Mouse (Mus musculus) urinary bladder, postnatal 10 days (tissue): ENCODE data around the gene Rock2.

Source experiments
- DNase-seq: peaks from one replicate; pipeline ENCODE4 v3.0.0; 2022; ENCODE audit warnings: low spot score

Gene Rock2

DNA sequence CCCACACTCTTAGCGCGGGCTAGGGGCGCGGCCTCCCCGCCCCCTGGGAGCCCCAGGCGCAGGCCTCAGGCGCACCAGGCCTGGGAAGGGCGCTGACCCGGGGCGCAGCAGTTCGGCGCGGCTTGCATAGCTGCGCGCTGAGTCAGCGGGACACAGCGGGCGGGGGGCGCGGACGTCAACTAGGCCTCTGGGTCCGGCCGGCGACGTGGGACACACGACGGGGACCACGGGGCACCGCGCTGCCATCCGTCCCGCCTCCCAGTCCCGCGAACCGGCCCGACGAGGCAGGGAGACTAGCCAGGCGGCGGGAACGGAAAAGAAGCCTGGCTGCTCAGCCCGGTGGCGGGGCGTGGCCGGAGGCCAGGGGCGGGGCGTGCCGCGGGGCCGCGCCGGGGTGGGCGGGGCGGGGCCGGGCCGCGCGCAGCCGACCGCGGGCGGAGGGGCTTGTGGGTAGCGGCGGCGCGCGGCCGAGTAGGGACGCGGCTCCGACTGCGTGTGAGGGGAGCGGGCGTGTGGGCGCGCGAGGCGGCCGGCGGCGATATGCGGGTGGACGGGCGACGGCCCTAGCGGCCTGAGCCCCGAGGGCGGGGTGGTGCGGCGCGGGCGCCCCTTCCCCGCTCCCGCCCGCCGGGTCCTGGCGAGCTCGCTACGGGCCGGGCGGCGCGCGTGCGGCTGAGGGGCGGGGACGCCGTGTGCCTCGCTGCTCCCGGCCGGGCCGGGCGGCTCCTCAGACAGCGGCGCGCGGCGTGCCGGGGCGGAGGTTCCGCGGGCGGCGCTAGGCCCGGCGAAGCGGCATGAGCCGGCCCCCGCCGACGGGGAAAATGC, at the start of gene Rock2:
Gene Rock2 (plus strand): TSS at position 500 of the 825 bp plus-strand sequence.
- peak; percentile 58 for DNase-seq

DNA sequence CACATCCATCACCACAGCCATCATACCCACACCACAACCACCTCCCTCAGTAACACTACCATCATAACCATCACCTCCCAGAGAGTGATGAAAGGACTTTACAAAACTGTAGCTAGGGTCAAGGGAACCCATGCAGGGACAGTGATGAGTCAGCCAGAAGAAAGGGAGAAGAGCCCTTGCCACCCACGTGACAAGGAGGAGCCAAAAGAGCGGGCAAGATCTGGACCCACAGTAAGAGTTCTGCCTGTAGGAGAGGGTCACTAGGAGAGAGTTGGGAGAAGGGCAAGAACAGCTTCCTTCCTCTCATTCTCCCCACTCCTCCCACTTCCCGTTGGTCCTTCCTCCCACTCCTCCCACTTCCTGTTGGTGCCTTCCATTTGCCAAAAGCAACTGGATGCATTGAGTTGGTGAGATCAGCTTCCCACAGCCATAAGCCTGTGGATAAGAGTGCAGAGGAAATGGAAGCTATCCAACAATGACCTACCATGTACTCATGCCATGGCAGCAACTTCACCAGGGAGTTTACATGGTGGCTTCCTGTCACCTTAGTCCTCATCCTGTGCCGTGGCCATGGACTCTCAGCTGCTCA, 47.4 kb upstream of the Rock2 start:
- no peak for DNase-seq

DNA sequence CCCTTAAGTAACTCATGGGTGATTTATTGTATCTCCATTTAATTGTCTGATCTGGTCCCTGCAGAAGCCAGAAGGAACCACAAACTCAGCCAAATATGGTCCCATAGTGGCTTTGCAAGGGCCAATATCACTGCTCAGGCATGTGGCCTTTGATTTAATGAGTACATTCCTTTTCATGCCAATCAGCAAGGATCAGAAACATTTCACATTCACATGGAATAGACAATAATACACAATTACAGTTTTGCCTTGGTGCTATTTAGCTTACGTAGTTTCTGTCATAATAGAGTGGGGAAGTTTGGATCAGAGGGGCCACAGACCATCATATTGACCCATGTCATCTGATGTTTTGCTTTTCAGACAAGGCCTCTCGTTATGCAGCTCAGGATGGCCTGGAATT, 46.2 kb upstream of the Rock2 start:
- DNase-seq: no peak

DNA sequence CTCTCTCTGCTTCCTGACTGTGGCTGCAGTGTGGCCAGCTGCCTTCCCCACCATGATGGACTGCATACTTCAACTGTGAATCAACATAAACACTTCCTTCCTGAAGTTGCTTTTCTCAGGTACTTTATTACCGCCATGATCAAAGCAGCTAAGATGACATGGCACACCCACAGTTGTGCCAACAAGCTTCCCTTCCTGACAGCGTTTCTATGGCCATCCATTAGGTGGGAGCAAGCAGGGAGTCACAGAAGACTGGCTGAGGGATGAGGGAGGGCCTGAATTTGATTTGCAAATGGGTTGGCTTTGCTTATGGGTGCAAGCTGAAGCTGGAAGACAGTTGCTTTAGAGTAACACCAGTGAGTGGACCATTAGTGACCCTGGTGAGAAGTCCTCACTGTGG, 44.9 kb upstream of the Rock2 start:
- no peak for DNase-seq

DNA sequence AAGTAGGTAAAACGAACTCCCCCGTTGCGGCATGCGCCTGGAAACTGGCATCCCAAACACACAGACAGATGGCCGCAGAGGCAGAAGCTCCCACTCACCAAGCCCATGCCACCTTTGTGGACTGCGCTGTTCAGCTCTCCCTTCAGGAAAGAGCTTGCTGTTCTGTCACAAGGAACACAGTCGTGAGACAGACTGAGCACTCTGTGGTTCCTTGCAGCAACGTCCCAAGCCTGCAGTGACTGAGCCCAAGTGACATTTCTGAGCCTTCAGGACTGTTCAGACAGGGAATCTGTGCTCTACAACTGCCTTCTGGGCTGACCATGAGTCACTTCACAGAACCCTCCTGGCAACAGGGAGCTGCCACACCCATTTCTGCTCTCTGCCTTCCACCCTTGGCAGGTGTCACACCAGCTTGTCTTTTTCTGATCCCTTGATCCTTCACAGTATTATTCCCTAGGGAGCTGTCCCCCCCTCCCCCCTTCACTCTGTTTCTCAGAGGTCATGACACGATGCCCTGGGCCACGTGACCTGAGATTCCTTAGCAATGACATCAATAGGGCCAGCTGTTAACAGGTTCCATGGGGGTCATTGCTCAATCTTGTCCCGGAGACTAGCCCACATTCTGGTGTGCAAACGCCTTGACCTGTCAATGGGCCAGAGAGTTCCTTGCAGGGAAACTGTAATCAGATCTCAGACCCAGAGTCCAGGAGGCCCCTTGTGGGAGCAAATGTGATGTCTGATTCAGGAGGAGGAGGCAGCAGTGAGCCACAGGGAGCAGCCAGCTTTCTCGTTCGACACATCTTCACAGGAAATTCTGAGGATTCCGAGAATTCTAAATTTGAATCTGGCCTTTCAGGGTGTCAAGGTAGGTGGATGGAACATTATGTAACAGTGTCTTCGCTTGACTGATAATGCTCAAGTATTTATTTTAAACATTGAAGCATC, 44.0 kb upstream of the Rock2 start:
- DNase-seq: no peak

DNA sequence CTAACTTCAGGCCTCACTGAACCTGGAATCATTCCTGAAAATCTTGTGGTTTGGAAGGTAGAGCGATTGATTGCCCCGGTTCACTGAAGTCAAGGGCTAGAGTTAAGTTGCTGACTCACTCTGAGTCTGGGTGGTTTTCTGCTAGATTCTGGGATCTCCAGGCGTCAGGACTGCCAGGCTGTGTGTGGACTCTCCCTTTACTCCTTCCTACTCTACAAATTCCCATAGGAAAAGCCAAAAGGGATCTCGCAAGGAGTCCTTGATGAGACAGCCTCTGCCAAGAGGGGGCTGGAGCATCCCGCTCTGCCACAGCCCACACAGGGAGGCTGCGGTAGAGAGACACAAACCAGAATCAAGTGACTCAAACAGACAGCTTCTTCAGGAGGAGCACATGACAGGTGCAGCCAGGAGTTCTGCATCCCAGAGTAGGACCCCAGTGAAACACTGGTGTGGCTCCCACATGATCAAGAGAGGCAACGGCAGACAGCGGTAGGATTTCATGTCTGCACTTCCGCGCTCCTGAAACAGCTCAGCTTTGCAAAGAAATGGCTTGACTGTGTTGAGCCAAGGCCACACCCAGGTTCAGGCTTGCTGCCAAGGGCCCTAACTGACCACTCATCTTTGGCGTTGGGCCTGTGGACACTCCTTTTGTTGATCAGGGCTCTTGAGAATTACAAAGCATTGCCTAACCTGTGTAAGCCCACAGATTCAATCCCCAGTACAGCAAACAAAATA, 41.1 kb upstream of the Rock2 start:
- no peak for DNase-seq

DNA sequence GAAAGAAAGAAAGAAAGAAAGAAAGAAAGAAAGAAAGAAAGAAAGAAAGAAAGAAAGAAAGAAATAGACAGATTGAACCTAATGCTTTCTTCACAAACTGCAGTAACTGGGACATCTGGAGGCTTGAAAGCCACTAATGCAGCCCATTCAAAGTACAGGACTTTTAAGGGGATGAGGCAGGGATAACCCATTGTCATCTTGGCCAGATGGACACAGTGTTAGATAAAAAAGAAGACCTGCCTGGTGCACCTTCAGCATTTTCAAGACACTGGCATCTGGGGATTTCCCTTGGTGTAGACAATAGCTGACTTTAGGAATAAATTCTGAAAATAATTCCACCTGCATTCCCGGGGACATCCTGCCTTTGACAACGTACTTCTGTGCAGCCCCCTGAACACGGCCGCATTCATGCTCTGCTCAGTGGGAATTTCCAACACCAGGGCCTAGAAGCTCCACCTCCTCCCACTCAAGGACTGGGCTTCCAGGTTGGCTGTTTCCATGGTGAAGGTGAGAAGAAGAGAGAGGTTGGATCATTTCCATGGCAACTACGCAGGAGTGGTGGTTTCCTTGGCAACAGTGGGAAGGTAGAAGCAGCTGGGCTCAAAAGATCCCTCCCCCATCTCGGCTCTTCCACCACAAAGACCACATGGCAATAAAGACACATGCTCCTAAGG, 38.9 kb upstream of the Rock2 start:
- DNase-seq: no peak

DNA sequence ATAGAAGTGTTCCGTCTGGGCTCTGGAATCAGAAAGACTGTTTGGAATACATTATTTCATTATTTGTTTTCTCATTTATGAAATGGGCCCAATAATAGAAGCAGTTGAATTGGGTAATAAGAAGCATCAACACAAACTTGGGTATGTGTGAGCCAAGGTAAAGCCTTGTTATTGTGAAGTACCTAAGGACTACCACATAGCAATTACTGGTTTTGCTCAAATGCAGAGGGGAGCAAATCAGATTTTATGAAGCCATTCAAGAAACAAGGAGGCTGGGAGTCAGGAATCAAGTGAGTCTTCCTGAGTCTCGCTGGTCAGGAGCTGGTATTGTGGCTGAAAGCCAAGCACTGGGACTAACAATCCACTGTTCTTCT, 38.4 kb upstream of the Rock2 start:
- no peak for DNase-seq

DNA sequence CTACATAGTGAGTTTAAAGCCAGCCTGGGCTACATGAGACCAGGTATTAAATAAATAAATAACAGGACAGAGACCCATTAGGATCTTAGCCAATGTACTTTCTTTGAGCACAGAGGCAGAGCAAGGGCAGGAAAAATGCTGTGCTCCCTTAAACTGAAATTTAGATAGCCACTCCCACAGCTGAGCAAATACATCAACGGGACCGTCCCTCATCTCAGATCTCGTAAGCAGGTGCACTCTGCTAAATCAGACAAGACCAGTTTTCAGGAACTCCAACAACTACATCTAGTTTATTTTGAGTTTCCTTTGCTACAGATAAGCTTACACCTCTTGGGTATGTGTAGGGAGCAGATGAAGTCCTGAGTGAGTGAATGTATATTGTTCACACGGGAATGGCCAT, 36.6 kb upstream of the Rock2 start:
- DNase-seq: no peak

DNA sequence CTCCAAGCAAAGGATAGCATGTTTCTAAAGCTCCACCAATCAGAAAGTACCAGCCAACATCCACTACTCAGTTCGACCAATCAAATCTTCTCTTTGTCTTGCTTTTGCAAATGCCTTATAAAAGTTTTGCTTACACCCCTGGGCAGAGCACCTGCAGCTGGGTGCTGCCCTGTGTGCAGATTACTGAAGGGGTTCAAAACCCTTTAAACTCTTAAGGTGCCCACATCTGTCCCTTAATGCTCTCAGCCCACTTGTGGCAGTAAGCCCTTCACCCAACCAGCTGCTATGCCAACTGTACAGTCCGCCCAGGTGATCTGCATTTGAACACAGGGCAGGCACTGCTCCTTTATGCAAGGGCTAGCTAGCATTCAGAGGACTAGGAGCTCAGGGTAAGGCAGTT, 34.9 kb upstream of the Rock2 start:
- DNase-seq: no peak

DNA sequence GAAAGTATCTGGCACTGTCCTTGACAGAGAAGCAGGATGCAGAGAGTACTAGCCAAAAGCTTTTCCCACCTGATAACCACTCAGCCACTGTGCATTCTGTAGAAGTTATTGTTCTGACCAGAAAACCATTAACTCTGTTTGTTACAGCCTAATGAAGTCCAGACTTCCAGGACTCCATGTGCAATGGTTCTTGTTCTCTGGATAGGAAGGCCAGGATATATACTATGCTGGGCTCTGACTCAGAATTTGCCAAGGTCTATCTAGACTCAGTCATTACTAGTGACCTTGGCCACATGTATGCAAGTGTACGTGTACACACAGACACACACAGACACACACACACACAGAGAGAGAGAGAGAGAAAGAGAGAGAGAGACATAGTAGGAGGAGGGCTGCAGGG, 34.2 kb upstream of the Rock2 start:
- no peak for DNase-seq

DNA sequence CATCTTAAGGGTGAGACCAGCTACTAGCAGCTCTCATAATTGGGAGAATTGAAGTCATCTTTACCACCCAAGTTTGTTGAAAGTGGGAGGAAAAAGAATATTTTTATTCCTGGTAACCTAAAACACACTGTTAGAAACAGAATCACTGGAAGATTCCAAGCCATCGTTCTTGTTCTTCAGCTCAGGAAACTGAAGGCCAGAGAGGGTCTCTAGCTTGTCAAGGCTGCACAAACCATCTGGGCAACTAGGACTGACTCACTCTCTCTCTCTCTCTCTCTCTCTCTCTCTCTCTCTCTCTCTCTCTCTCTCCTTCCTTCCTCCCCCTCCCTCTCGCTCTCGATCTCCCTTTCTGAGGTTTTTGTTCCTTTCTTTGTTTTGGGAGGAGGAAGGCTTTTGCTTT, 33.7 kb upstream of the Rock2 start:
- DNase-seq: no peak

DNA sequence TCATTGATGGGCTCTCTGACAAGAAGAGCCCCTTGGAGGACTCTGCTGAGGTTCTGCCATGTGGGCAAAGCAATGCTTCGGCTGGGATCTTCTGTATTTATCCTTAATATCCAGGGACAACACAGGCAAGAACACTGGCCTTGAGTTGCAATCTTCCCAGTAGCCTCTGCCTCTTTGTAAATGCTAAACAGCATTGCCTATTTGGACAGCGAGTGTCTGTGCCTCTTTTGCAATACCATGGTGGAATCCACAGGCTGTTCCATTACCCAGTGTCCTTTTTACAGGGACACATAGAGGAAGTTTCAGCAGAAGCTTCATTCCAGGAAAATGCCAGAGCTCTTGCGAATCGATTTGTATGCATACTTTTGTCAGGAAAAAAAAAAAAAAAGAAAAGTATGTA, 30.2 kb upstream of the Rock2 start:
- no peak for DNase-seq

DNA sequence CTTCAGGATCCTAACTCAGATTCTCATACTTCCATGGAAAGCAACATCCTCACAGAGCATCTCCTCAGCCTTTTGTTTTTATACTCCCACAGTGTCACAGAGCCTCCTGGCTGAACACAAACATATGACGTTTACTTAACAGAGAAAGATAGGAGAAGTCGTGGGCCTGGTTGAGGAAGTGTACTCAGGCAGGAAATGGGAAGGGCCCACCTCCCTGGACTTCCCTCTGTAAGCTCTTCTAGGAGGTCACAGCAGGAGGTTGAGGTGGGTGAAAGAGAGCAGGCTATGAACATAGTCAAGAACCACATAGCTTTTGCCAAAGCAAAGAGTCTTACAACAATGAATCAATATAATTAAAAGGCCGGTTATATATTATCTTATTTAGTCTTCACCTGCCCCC, 28.8 kb upstream of the Rock2 start:
- no peak for DNase-seq

DNA sequence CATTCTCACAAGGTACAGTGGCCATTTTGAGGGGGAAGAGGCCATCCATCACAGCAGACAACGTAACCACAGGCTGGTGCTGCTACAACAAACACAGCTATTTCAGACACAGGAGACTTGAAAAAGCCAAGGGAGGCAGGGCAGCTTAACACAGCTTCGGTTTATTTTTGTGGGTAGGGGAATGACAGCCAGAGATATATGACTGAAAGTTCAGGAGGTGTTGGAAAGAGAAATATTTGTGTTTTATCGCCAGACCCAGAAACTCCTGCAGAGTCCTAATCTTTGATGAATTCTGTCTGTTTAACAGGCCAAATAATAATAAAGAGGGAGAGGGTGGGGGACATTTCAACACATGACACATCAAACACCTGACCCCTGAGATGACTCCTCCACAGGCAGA, 28.2 kb upstream of the Rock2 start:
- no peak for DNase-seq

DNA sequence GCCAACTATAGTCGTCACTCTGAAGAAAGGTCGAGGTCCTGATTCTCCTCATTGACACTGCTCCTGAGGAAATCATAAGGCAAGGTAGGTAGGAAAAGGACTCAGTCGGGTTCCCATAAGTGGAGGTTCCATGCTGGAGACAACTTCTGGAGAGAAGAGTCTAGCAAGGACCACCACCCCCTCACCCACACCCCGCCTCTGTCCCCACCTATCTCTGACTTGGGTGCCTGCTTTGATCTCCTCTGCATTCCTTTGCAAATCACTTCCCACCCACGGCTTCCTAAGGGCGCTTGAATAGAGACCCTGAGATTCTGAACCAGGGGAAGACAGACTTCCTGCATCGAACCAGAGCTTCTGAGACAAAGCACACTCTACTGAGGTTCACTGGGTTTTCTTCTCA, 27.4 kb upstream of the Rock2 start:
- no peak for DNase-seq

DNA sequence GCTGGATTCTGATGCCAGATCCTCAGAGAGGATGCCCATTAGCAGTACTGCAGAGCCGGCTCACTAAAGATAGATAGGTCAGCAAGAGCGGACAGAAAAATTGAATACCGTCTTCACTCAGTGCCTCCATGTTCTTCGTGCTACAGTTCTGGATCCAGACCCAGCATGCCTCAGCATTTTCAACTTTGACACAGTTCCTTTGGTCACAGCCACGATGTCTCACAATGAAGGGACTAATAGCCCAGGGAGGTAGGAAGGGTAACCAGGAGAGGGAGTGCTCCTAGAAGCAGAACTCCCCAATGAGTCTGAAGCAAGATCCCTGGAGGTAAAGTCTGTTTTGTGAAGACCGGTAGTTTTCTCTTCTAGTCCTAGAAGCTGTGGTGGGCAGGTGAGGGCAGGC, 26.1 kb upstream of the Rock2 start:
- DNase-seq: no peak

DNA sequence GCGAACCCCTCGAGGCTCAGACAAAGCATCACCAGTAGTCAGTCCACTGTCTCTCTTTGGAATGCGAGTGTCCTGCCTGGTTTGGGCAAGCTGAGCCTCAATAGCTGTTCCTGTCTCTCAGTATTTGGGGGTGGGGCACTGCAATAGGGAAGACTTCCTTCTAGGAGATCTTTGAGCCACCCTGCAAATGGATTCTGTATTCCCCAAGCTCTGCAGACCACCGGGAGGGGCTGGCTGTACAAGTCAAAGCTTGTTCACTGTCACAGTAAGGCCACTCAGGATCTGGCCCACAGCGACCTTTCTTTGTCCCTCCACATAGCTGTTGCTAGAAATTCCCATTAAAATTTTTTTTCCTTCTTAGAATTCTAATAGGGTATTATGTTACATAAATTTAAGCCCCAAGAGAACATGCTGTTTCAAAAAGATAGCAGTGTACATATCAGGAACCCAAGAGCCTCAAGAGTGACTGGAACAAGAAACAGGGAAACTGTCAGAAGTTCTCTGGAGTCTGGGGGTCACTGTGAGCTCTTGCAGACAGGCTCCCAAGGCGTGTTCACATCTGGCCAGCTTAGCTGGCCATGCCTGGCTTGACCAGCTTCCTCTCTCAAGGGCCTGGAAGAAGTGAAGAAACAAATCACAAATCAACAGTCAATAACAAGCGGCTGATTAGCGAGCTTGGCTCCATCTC, 25.5 kb upstream of the Rock2 start:
- DNase-seq: no peak

DNA sequence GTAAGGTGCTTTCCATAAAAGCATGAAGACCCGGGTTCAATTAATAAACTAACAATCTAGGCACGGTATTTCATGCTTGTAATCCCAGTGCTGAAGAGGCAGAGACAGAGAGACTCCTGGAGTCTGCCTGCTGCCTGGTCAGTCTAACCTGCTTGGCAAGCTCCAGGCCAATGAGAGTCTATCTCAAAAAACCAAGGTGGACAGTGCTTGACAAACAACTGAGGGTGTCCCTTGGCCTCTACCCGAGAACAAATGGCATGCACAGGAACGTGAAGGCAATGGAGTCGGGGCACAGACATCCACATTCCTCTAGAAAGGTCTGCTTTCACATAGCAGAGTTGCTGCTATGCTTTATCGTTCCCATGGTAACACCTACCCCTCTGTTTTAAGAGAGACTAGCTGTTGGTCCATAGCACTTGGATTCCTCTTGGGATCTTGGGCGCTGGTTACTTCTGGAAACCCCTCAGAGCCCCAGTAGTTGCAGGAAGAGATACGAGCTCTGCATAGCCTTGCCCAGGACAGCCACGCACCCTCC, 24.8 kb upstream of the Rock2 start:
- DNase-seq: no peak

DNA sequence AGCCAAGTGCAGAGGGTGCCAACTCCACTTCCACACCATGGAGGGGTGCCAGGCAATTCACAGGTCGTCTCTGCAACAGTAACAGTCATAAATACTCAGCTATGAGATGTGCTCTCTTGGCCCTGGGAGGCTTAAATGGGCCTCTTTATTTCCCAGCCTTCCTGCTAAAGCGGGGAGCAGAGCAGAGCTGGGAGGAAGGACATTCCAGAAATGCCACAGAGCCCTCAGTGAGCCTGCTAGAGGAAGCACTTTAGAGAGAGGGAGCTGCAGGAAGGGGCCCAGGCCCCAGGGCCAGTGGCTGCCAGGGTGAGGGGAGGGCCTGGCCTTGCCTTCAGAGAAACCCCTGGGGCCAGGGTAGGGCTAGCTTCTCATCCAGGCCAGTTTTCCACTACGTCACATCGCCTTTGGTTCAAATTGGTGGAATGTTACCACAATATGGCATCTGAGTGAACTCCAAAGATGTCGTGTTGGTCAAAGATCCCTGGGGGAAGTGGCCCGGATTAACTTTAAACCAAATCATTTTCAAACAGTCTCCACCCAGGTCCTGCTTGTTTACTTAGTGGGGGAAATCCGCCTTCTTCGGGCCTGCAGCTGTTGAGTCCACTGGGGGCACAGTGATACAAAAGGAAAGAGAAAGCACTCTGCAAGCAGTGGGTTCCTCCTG, 24.2 kb upstream of the Rock2 start:
- no peak for DNase-seq
